Mouse (Mus musculus) CH12.LX (cell line): ENCODE results near the gene Rap1gap. TPM values are rescaled to one million over a fixed set of nuclear protein-coding genes. Genes with fewer than 3 reads are reported as not detected.

ENCODE experiments used
- DNase-seq: peaks from one replicate; pipeline ENCODE4 v3.0.0-alpha.2; 2013; ENCODE audit errors: extremely low read depth
- H3K27ac ChIP-seq: 2 replicates; pipeline ENCODE4 v1.5.1; 2012; ENCODE audit warnings: low read depth, mild to moderate bottlenecking, control low read depth, moderate library complexity; ENCODE audit not compliant: insufficient read depth
- H3K27me3 ChIP-seq: replicated peaks from 2 replicates; pipeline ENCODE3; 2012; ENCODE audit warnings: inconsistent platforms
- H3K36me3 ChIP-seq, 2 experiments: replicated peaks in 1 of 2; 2 replicates each; pipeline versions ENCODE3 to v1.6.1; 2012; ENCODE audit warnings: inconsistent platforms in 1 of 2, low read length in 1 of 2, mild to moderate bottlenecking in 1 of 2, mixed read lengths in 1 of 2, moderate library complexity in 1 of 2; ENCODE audit not compliant: control insufficient read depth in 1 of 2, insufficient read depth in 1 of 2
- H3K4me1 ChIP-seq, 2 experiments: 2 replicates each; pipeline ENCODE4 v1.6.1; 2012; ENCODE audit warnings: inconsistent platforms in 1 of 2, moderate library complexity in 1 of 2; ENCODE audit not compliant: insufficient read depth in 2 of 2, control insufficient read depth in 1 of 2
- H3K4me2 ChIP-seq: 2 replicates; pipeline ENCODE4 v1.6.1; 2012; ENCODE audit warnings: low read depth, mild to moderate bottlenecking, control low read depth; ENCODE audit not compliant: poor library complexity, insufficient read depth, severe bottlenecking
- H3K4me3 ChIP-seq, 3 experiments: fragments of 150-350 bp in 1 of 3; sonication (generic) in 1 of 3; replicated peaks in 1 of 3; 2 replicates each; pipeline versions ENCODE3 to v1.5.1; 2011 to 2012; ENCODE audit warnings: low read depth in 2 of 3, low read length in 2 of 3, mild to moderate bottlenecking in 2 of 3, moderate library complexity in 2 of 3, control low read depth in 1 of 3, improper control_type of control experiment in 1 of 3, inconsistent platforms in 1 of 3, mixed read lengths in 1 of 3; ENCODE audit not compliant: poor library complexity in 1 of 3
- H3K79me2 ChIP-seq: replicated peaks from 2 replicates; pipeline ENCODE4 v1.6.1; 2012; ENCODE audit warnings: mild to moderate bottlenecking, moderate library complexity; ENCODE audit not compliant: control insufficient read depth, poor library complexity, insufficient read depth, severe bottlenecking; ENCODE audit errors: extremely low read depth
- H3K9ac ChIP-seq: 2 replicates; pipeline ENCODE4 v1.6.1; 2012; ENCODE audit warnings: low read depth, mild to moderate bottlenecking, control low read depth, moderate library complexity; ENCODE audit not compliant: insufficient read depth
- H3K9me3 ChIP-seq: replicated peaks from 2 replicates; pipeline ENCODE3; 2012; ENCODE audit warnings: low read length, inconsistent platforms, mixed read lengths
- CHD2 ChIP-seq: IDR thresholded peaks from 2 replicates; pipeline ENCODE4 v1.6.1; 2011; ENCODE audit warnings: low read length, improper control_type of control experiment
- CTCF ChIP-seq, 2 experiments: IDR thresholded peaks in 1 of 2; conservative IDR thresholded peaks in 1 of 2; 2 replicates each; pipeline ENCODE4 v1.5.1; 2011 to 2012; ENCODE audit warnings: low read depth in 2 of 2, low read length in 2 of 2, improper control_type of control experiment in 1 of 2, inconsistent platforms in 1 of 2, mild to moderate bottlenecking in 1 of 2, moderate library complexity in 1 of 2
- E2F4 ChIP-seq: IDR thresholded peaks from 2 replicates; pipeline ENCODE4 v1.6.1; 2011; ENCODE audit warnings: low read depth, low read length, improper control_type of control experiment; ENCODE audit not compliant: insufficient replicate concordance
- ELF1 ChIP-seq: IDR thresholded peaks from 2 replicates; pipeline ENCODE4 v1.6.1; 2014; ENCODE audit warnings: low read depth, mild to moderate bottlenecking, inconsistent platforms, low read length, improper control_type of control experiment
- EP300 ChIP-seq: IDR thresholded peaks from 2 replicates; pipeline ENCODE4 v1.6.1; 2011; ENCODE audit warnings: low read length, improper control_type of control experiment
- ETS1 ChIP-seq: conservative IDR thresholded peaks from 2 replicates; pipeline ENCODE4 v1.6.1; 2012; ENCODE audit warnings: low read depth, mild to moderate bottlenecking, inconsistent platforms, low read length, improper control_type of control experiment, moderate library complexity
- IRF4 ChIP-seq: IDR thresholded peaks from 2 replicates; pipeline ENCODE4 v1.6.1; 2014; ENCODE audit warnings: low read depth, mild to moderate bottlenecking, inconsistent platforms, low read length, improper control_type of control experiment
- JUN ChIP-seq: IDR thresholded peaks from 2 replicates; pipeline ENCODE4 v1.6.1; 2011; ENCODE audit warnings: low read depth, mild to moderate bottlenecking, low read length, improper control_type of control experiment, moderate library complexity; ENCODE audit not compliant: insufficient read depth
- JUND ChIP-seq: conservative IDR thresholded peaks from 2 replicates; pipeline ENCODE4 v1.6.1; 2011; ENCODE audit warnings: low read depth, low read length, improper control_type of control experiment
- MAFK ChIP-seq: IDR thresholded peaks from 2 replicates; pipeline ENCODE4 v1.6.1; 2011; ENCODE audit warnings: low read length, improper control_type of control experiment; ENCODE audit not compliant: insufficient replicate concordance
- MEF2A ChIP-seq: IDR thresholded peaks from 2 replicates; pipeline ENCODE4 v1.6.1; 2014; ENCODE audit warnings: low read depth, mild to moderate bottlenecking, inconsistent platforms, low read length, improper control_type of control experiment, borderline replicate concordance
- MXI1 ChIP-seq: IDR thresholded peaks from 2 replicates; pipeline ENCODE4 v1.6.1; 2011; ENCODE audit warnings: mild to moderate bottlenecking, low read depth, low read length, improper control_type of control experiment
- MYC ChIP-seq: IDR thresholded peaks from 2 replicates; pipeline ENCODE4 v1.6.1; 2011; ENCODE audit warnings: low read depth, mild to moderate bottlenecking, improper control_type of control experiment, low read length
- NELFE ChIP-seq: IDR thresholded peaks from 2 replicates; pipeline ENCODE4 v1.6.1; 2011; ENCODE audit warnings: low read depth, low read length, improper control_type of control experiment
- NRF1 ChIP-seq: IDR thresholded peaks from 2 replicates; pipeline ENCODE4 v1.6.1; 2014; ENCODE audit warnings: low read depth, mild to moderate bottlenecking, inconsistent platforms, low read length, improper control_type of control experiment, moderate library complexity
- PAX5 ChIP-seq: IDR thresholded peaks from 2 replicates; pipeline ENCODE4 v1.6.1; 2012; ENCODE audit warnings: low read length, inconsistent platforms, mixed read lengths
- POLR2A ChIP-seq: IDR thresholded peaks from 2 replicates; pipeline ENCODE4 v1.6.1; 2011; ENCODE audit warnings: low read depth, mild to moderate bottlenecking, improper control_type of control experiment, low read length
- POLR2AphosphoS2 ChIP-seq: IDR thresholded peaks from 2 replicates; pipeline ENCODE4 v1.6.1; 2011; ENCODE audit warnings: low read depth, low read length, improper control_type of control experiment
- RAD21 ChIP-seq: IDR thresholded peaks from 2 replicates; pipeline ENCODE4 v1.6.1; 2011; ENCODE audit warnings: low read depth, mild to moderate bottlenecking, low read length, improper control_type of control experiment, moderate library complexity
- RCOR1 ChIP-seq: conservative IDR thresholded peaks from 2 replicates; pipeline ENCODE4 v1.6.1; 2012; ENCODE audit warnings: low read depth, mild to moderate bottlenecking, inconsistent platforms, low read length, improper control_type of control experiment
- SIN3A ChIP-seq: IDR thresholded peaks from 2 replicates; pipeline ENCODE4 v1.6.1; 2012; ENCODE audit warnings: low read length, improper control_type of control experiment, inconsistent platforms
- SMC3 ChIP-seq: IDR thresholded peaks from 2 replicates; pipeline ENCODE4 v1.6.1; 2011; ENCODE audit warnings: low read depth, low read length, improper control_type of control experiment
- UBTF ChIP-seq: IDR thresholded peaks from 2 replicates; pipeline ENCODE4 v1.6.1; 2012; ENCODE audit warnings: low read depth, mild to moderate bottlenecking, inconsistent platforms, low read length, improper control_type of control experiment, moderate library complexity
- USF1 ChIP-seq: IDR thresholded peaks from 2 replicates; pipeline ENCODE4 v1.6.1; 2014; ENCODE audit warnings: low read depth, mild to moderate bottlenecking, inconsistent platforms, low read length, improper control_type of control experiment
- USF2 ChIP-seq: conservative IDR thresholded peaks from 2 replicates; pipeline ENCODE4 v1.6.1; 2011; ENCODE audit warnings: low read depth, low read length, improper control_type of control experiment
- ZMIZ1 ChIP-seq: IDR thresholded peaks from 2 replicates; pipeline ENCODE4 v1.6.1; 2012; ENCODE audit warnings: low read depth, mild to moderate bottlenecking, inconsistent platforms, low read length, improper control_type of control experiment
- dilution Hi-C: fragments of 300-500 bp; cut with MboI; formaldehyde crosslinking; loops from 2 replicates; pipeline ENCODE4 v1.14.3; 2020; ENCODE audit warnings: low sequenced_read_pairs; ENCODE audit not compliant: extremely low pct_unique_long_range_greater_than_20kb, extremely low pct_ligation_motif_present
- in situ Hi-C: fragments of 300-500 bp; cut with MboI; formaldehyde crosslinking; loops from 3 replicates; pipeline ENCODE4 v1.14.3; 2019; ENCODE audit warnings: low sequenced_read_pairs, low pct_ligation_motif_present, low pct_unique_long_range_greater_than_20kb, mixed read lengths
- polyA plus RNA-seq: library from polyadenylated mRNA; unstranded; fragments of >175 nt; gene quantifications from 2 replicates; pipeline ENCODE4 v1.2.1, GENCODE M21; 2012; ENCODE audit warnings: low read depth; ENCODE audit not compliant: insufficient read length
- total RNA-seq, 2 experiments: library from RNA; depleted of rRNA; stranded (reverse); fragments of 300-350 nt in 1 of 2; fragments of >200 nt in 1 of 2; gene quantifications; 2 replicates each; pipeline ENCODE4 v1.2.3; 2012 to 2014

The Rap1gap gene
- total and polyA plus RNA-seq, 3 experiments, result 3.0 to 11.1 (median 5.8) TPM

DNA sequence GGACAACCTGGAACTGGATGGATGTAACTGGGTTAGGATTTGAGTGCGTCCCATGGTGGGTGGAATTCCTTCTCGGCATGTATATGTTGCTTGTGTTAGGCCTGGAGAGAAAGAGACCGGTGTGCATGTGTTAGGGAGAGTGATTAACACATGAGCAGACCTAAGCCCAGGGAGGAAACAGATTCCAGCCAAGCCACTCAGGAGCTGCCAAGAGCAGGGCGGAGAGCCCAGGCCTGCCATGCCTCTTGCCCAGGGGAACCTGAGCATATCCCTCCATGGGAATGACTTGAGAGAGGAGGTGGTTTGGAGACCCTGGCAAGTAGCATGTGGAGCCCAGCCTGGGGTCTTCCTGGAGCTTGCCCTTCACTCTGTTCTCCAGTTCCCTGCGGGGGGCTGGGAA is 13.4 kb downstream of the Rap1gap start:
- dilution Hi-C loops, result no loop called here

GRCm38 (mm10) chr4:137678568-137678967 is 14.0 kb downstream of the Rap1gap start:
- dilution Hi-C loops (no loop called here), in situ Hi-C loops (no loop called here)
- DNase-seq, result no peak
- no peaks in the 10 kb centered on the region for H3K9me3 ChIP-seq
- H3K27me3 ChIP-seq, result peaks cover 86% of the 10 kb centered on the region
- H3K4me3 ChIP-seq, result no peak overlapping the region
- H3K4me1 ChIP-seq, result peaks cover 0 to 6% of the 10 kb centered on the region in 2 experiments; a peak in 2 of 4 replicates
- no peak overlapping the region for H3K4me2 ChIP-seq
- H3K27ac ChIP-seq, result no peak overlapping the region
- no peaks in the 10 kb centered on the region for H3K79me2 ChIP-seq
- H3K36me3 ChIP-seq, result no peaks in the 10 kb centered on the region
- TF ChIP-seq JUN, result no peak
- TF ChIP-seq NELFE, result no peak
- no peak for TF ChIP-seq RAD21
- no peak for TF ChIP-seq POLR2A
- TF ChIP-seq MYC, result no peak
- no peak overlapping the region for H3K9ac ChIP-seq

More for the DNA sequence above, 13.4 kb downstream of the Rap1gap start:
- no peak for DNase-seq
- Histone ChIP-seq H3K9me3 (no peaks in the 10 kb centered on the region), H3K27me3 (peaks cover 88% of the 10 kb centered on the region), H3K9ac (no peak overlapping the region), H3K4me1 (peaks cover 0 to 6% of the 10 kb centered on the region in 2 experiments; a peak in 2 of 4 replicates), H3K27ac (no peak overlapping the region)
- TF ChIP-seq MYC (no peak), E2F4 (no peak), ELF1 (no peak), MAFK (no peak), CHD2 (no peak), USF1 (no peak), MEF2A (no peak), NELFE (no peak), EP300 (no peak), UBTF (no peak)
- TF ChIP-seq, all 38 proteins: peak for 0
- Histone ChIP-seq H3K4me3 (no peak overlapping the region), H3K36me3 (no peaks in the 10 kb centered on the region), H3K79me2 (no peaks in the 10 kb centered on the region), H3K4me2 (no peak overlapping the region)
- in situ Hi-C loops, result no loop called here

DNA sequence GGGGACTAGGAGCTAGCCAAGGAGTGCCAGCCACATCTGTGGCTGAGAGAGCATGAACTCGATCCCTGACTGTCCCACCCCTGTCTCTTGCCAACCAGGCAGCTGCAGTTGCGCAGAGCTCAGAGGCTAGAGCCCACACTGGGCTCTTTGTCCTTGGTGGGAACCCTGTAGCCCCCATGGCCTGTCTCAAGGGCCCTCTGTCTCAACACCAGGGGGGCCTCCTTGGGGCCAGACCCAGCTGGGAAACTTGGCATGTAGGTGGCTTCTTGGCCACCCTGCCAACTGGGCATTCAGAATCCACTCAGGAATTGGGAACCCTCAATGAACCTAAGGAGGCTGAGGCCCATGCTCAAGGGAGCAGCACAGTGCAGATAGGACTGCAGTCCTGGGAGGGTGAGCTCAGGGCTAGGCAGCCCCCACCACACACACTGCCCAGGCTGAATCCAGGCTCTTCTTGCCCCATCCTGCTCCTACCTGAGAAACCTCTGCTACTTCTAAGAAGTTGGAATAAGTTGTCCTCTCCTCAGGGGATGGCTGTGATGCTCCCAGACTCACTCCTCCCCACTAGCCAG is 15.5 kb downstream of the Rap1gap start:
- dilution Hi-C loops, result no loop called here
- Histone ChIP-seq H3K4me1 (peaks cover 0 to 6% of the 10 kb centered on the region in 2 experiments; a peak in 2 of 4 replicates), H3K79me2 (no peaks in the 10 kb centered on the region)
- no peak for DNase-seq
- TF ChIP-seq USF2, result no peak
- no peak for TF ChIP-seq ETS1
- TF ChIP-seq MYC, result no peak
- no peak for TF ChIP-seq SMC3
- TF ChIP-seq POLR2AphosphoS2, result no peak
- TF ChIP-seq CTCF (conservative IDR thresholded peaks at IDR 0.05 in 1 of 2, IDR thresholded peaks at IDR 0.05 in 1 of 2; ENCODE audit: low read depth in 2 of 2, low read length in 2 of 2), result no peak
- TF ChIP-seq JUND, result no peak
- TF ChIP-seq NELFE, result no peak
- TF ChIP-seq MAFK, result no peak
- TF ChIP-seq ZMIZ1, result no peak
- TF ChIP-seq IRF4, result no peak
- TF ChIP-seq SIN3A, result no peak
- no peak for TF ChIP-seq ELF1
- no peak for TF ChIP-seq RAD21
- TF ChIP-seq NRF1, result no peak
- no peak for TF ChIP-seq PAX5
- TF ChIP-seq RCOR1, result no peak
- TF ChIP-seq EP300, result no peak
- TF ChIP-seq MXI1, result no peak
- TF ChIP-seq, all 38 proteins: peak for 0
- H3K9me3 ChIP-seq, result no peaks in the 10 kb centered on the region
- H3K27me3 ChIP-seq, result peaks cover 89% of the 10 kb centered on the region
- H3K9ac ChIP-seq, result no peak overlapping the region
- in situ Hi-C loops, result loop anchor here (5.0 kb wide), 1 partner anchor 37 kb away; no protein-coding TSS in a partner anchor
- no peak overlapping the region for H3K4me3 ChIP-seq
- no peaks in the 10 kb centered on the region for H3K36me3 ChIP-seq
- H3K27ac ChIP-seq, result no peak overlapping the region
- no peak overlapping the region for H3K4me2 ChIP-seq
